Mouse (Mus musculus) midbrain, embryonic 11.5 days (tissue): ENCODE results near the gene Slc1a5. TPM values are rescaled to one million over a fixed set of nuclear protein-coding genes. Genes with fewer than 3 reads are reported as not detected.

Experiments
- ATAC-seq: fragments of 200-750 bp; cut with Nextera tagmentation; 2 replicates; pipeline ENCODE4 v1.8.0; 2017; ENCODE audit warnings: moderate TSS enrichment, moderate library complexity; ENCODE audit not compliant: low FRiP score
- DNase-seq: peaks from one replicate; pipeline ENCODE4 v3.0.0; 2015; ENCODE audit warnings: low spot score; ENCODE audit errors: missing footprints
- H3K27ac ChIP-seq: fragments of 300-500 bp; sonication (generic); 2 replicates; pipeline ENCODE4 v1.5.1; 2014; ENCODE audit warnings: low read depth, low read length
- H3K27me3 ChIP-seq: fragments of 300-500 bp; sonication (generic); 2 replicates; pipeline ENCODE4 v1.6.1; 2014; ENCODE audit warnings: mild to moderate bottlenecking, low read length, moderate library complexity, mixed read lengths; ENCODE audit not compliant: control insufficient read depth, insufficient read depth
- H3K36me3 ChIP-seq: fragments of 300-500 bp; sonication (generic); 2 replicates; pipeline ENCODE4 v1.6.1; 2014; ENCODE audit warnings: mild to moderate bottlenecking, low read length, moderate library complexity, mixed read lengths; ENCODE audit not compliant: control insufficient read depth, insufficient read depth
- H3K4me1 ChIP-seq: fragments of 300-500 bp; sonication (generic); 2 replicates; pipeline ENCODE4 v1.6.1; 2014; ENCODE audit warnings: low read length; ENCODE audit not compliant: control insufficient read depth, insufficient read depth
- H3K4me2 ChIP-seq: fragments of 300-500 bp; sonication (generic); 2 replicates; pipeline ENCODE4 v1.6.1; 2014; ENCODE audit warnings: mild to moderate bottlenecking, moderate library complexity
- H3K4me3 ChIP-seq: fragments of 300-500 bp; sonication (generic); 2 replicates; pipeline ENCODE4 v1.5.1; 2014; ENCODE audit warnings: low read depth, low read length
- H3K9ac ChIP-seq: fragments of 300-500 bp; sonication (generic); 2 replicates; pipeline ENCODE4 v1.6.1; 2014; ENCODE audit warnings: low read length
- H3K9me3 ChIP-seq: fragments of 300-500 bp; sonication (generic); 2 replicates; pipeline ENCODE4 v1.6.1; 2016; ENCODE audit warnings: low read length; ENCODE audit not compliant: control insufficient read depth
- WGBS: fragments of 180-500 bp; shearing (Covaris S2); extraction: QIAGEN DNeasy Blood & Tissue Kit; methylation state at CpG from one replicate; pipeline ENCODE4 v1.1.7; 2014; 5-methylcytosine and 5-hydroxymethylcytosine counted together
- polyA plus RNA-seq: library from polyadenylated mRNA; unstranded; fragments of >200 nt; fragmentation: Nextera tagmentation; extraction: Ambion mirVana; gene quantifications from 2 replicates; pipeline ENCODE4 v1.2.1, GENCODE M21; 2014

The Slc1a5 gene
- polyA plus RNA-seq, 1 experiment from 2014 or later = 23.2 TPM

- peak overlapping the region; percentile 45 for H3K9ac ChIP-seq
- ATAC-seq (peak; percentile 41; the same call in 1 of the 2 replicates), DNase-seq (peak; percentile 92)
- H3K4me2 ChIP-seq = peak overlapping the region; percentile 59
- peaks cover 24% of the 10 kb centered on the region for H3K4me1 ChIP-seq
- WGBS = 2% methylated on average over 90 of the region's 90 CpGs
- H3K27me3 ChIP-seq = peaks cover 29% of the 10 kb centered on the region
- peak overlapping the region; percentile 34 for H3K4me3 ChIP-seq
- H3K36me3 ChIP-seq = peaks cover 3% of the 10 kb centered on the region; the same call in 1 of the 2 replicates
- H3K9me3 ChIP-seq = no peaks in the 10 kb centered on the region
- peak overlapping the region; percentile 35; the same call in 1 of the 2 replicates for H3K27ac ChIP-seq
Observed at GRCm38 (mm10) chr7:16810920-16811648, 29.9 kb downstream of the Slc1a5 start.

- H3K9me3 ChIP-seq = no peaks in the 10 kb centered on the region
- WGBS = 10% methylated on average over 17 of the region's 17 CpGs
- H3K36me3 ChIP-seq = peaks cover 3% of the 10 kb centered on the region; the same call in 1 of the 2 replicates
- H3K4me3 ChIP-seq = peak overlapping the region; percentile 34
- peak overlapping the region; percentile 59 for H3K4me2 ChIP-seq
- peak; percentile 91 for DNase-seq
- H3K27me3 ChIP-seq = peaks cover 29% of the 10 kb centered on the region
- H3K27ac ChIP-seq = no peak overlapping the region
- H3K9ac ChIP-seq = peak overlapping the region; percentile 45
- H3K4me1 ChIP-seq = peaks cover 24% of the 10 kb centered on the region
- ATAC-seq = no peak
Observed at GRCm38 (mm10) chr7:16811649-16812070, 30.5 kb downstream of the Slc1a5 start.

- Histone ChIP-seq H3K27ac (no peak overlapping the region), H3K4me1 (peaks cover 27% of the 10 kb centered on the region), H3K9me3 (no peaks in the 10 kb centered on the region), H3K36me3 (peaks cover 3% of the 10 kb centered on the region; the same call in 1 of the 2 replicates), H3K27me3 (peaks cover 29% of the 10 kb centered on the region), H3K4me3 (no peak overlapping the region), H3K4me2 (no peak overlapping the region), H3K9ac (no peak overlapping the region)
- DNase-seq (no peak), ATAC-seq (no peak)
- 77% methylated on average over 2 of the region's 2 CpGs for WGBS
Observed at GRCm38 (mm10) chr7:16812505-16812904, 31.4 kb downstream of the Slc1a5 start.

- Histone ChIP-seq H3K4me1 (peaks cover 52% of the 10 kb centered on the region), H3K36me3 (no peaks in the 10 kb centered on the region), H3K9ac (peak within 1 kb of the TSS; percentile 100), H3K4me2 (peak within 1 kb of the TSS; percentile 72), H3K27ac (peak within 1 kb of the TSS; percentile 99), H3K27me3 (peaks cover 26% of the 10 kb centered on the region), H3K4me3 (peak within 1 kb of the TSS; percentile 97), H3K9me3 (no peaks in the 10 kb centered on the region)
- ATAC-seq (peak; percentile 85), DNase-seq (peak; percentile 94)
- WGBS = 5% methylated on average over 1 of the region's 1 CpGs
Observed at GRCm38 (mm10) chr7:16815351-16815941, 34.3 kb downstream of the Slc1a5 start, which contains the start of gene Strn4. TSS of gene Strn4 (plus strand) at chr7:16815889.

- H3K27me3 ChIP-seq = peaks cover 20% of the 10 kb centered on the region
- peak overlapping the region; percentile 97 for H3K4me3 ChIP-seq
- peak overlapping the region; percentile 100 for H3K9ac ChIP-seq
- H3K4me2 ChIP-seq = peak overlapping the region; percentile 72
- ATAC-seq (peak; percentile 75), DNase-seq (peak; percentile 99)
- H3K9me3 ChIP-seq = no peaks in the 10 kb centered on the region
- peak overlapping the region; percentile 99 for H3K27ac ChIP-seq
- H3K4me1 ChIP-seq = peaks cover 51% of the 10 kb centered on the region
- under 1% methylated on average over 48 of the region's 55 CpGs for WGBS
- no peaks in the 10 kb centered on the region for H3K36me3 ChIP-seq
Observed at GRCm38 (mm10) chr7:16816078-16816474, 34.9 kb downstream of the Slc1a5 start.

GRCm38 (mm10) chr7:16816475-16817122, 35.5 kb downstream of the Slc1a5 start, which contains the start of gene Fkrp:
TSS of gene Fkrp (minus strand) at chr7:16816732.
- Histone ChIP-seq H3K9me3 (no peaks in the 10 kb centered on the region), H3K27me3 (peaks cover 15% of the 10 kb centered on the region), H3K36me3 (no peaks in the 10 kb centered on the region), H3K27ac (peak within 1 kb of the TSS; percentile 99), H3K4me1 (peaks cover 49% of the 10 kb centered on the region), H3K4me2 (peak within 1 kb of the TSS; percentile 72), H3K4me3 (peak within 1 kb of the TSS; percentile 97), H3K9ac (peak within 1 kb of the TSS; percentile 100)
- under 1% methylated on average over 49 of the region's 64 CpGs for WGBS
- peak; percentile 68 for ATAC-seq
- DNase-seq = peak; percentile 94

- Histone ChIP-seq H3K27ac (no peak overlapping the region), H3K4me1 (peaks cover 46% of the 10 kb centered on the region), H3K9me3 (no peaks in the 10 kb centered on the region), H3K27me3 (peaks cover 4% of the 10 kb centered on the region), H3K36me3 (no peaks in the 10 kb centered on the region), H3K4me3 (peak overlapping the region; percentile 97), H3K4me2 (peak overlapping the region; percentile 72), H3K9ac (peak overlapping the region; percentile 100)
- DNase-seq (no peak), ATAC-seq (no peak)
- WGBS = 76% methylated on average over 3 of the region's 3 CpGs
Observed at GRCm38 (mm10) chr7:16817693-16818092, 36.6 kb downstream of the Slc1a5 start.

- H3K27me3 ChIP-seq = no peaks in the 10 kb centered on the region
- no peaks in the 10 kb centered on the region for H3K9me3 ChIP-seq
- DNase-seq (no peak), ATAC-seq (no peak)
- WGBS = 81% methylated on average over 5 of the region's 5 CpGs
- H3K36me3 ChIP-seq = 0 out of 2 replicates have a peak, but pooled peaks cover 2% of the 10 kb centered on the region
- H3K4me1 ChIP-seq = peaks cover 45% of the 10 kb centered on the region
- no peak overlapping the region for H3K9ac ChIP-seq
- no peak overlapping the region for H3K4me2 ChIP-seq
- H3K27ac ChIP-seq = no peak overlapping the region
- H3K4me3 ChIP-seq = no peak overlapping the region
Observed at GRCm38 (mm10) chr7:16819794-16820193, 38.7 kb downstream of the Slc1a5 start.
